ENCODE assay signal across 21 mouse cellular contexts in the genomic region with DNA sequence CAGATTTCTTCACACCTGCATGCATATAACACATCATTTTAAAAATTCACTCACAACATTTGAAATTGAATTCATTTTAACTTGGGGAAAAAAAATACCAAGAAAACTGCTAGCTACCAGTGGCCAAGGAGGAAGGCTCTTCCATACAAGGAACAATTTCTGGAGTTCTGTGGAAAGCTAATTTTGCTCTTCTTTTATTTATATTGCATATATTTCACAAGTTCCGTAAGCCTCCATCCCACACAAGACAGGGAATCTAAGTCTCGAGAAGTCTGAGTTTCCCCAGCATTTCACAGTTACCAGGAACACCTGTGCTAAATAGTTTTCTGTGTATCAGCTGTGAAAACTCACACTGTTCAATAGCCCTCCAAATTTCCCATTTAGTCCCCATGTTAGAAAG.
"Had no signal": no experiment of that assay in that cellular context is flagged by ENCODE, and none has a peak within 500 bp of the region (broad histone marks: within the 10 kb centered on the region; RNA-seq: fewer than 3 reads in every experiment).

No protein-coding gene starts in this region.

- H3K4me2 ChIP-seq: limb, embryonic 13.5 days; liver, embryonic 12.5 days; liver, embryonic 15.5 days; lung, embryonic 15.5 days; midbrain, embryonic 12.5 days had no signal

- H3K27me3 ChIP-seq: limb, embryonic 13.5 days; liver, embryonic 12.5 days; liver, embryonic 15.5 days; lung, embryonic 15.5 days; megakaryocyte, embryonic 14.5 days; midbrain, embryonic 12.5 days had no signal

- H3K9ac ChIP-seq: limb, embryonic 13.5 days; liver, embryonic 12.5 days; liver, embryonic 15.5 days; lung, embryonic 15.5 days; midbrain, embryonic 12.5 days had no signal

- H3K4me1 ChIP-seq: limb, embryonic 10.5 days; limb, embryonic 13.5 days; liver, embryonic 12.5 days; liver, embryonic 15.5 days; lung, embryonic 15.5 days; megakaryocyte, embryonic 14.5 days had no signal

- H3K36me3 ChIP-seq: limb, embryonic 10.5 days; limb, embryonic 13.5 days; liver, embryonic 12.5 days; liver, embryonic 15.5 days; lung, embryonic 15.5 days; midbrain, embryonic 12.5 days had no signal

- H3K27ac ChIP-seq: hindbrain, postnatal 0 days; kidney, postnatal 0 days; layer of hippocampus, adult 2 months; limb, embryonic 10.5 days; limb, embryonic 13.5 days; liver, embryonic 12.5 days; liver, embryonic 15.5 days; lung, embryonic 15.5 days; midbrain, embryonic 12.5 days had no signal

- H3K4me3 ChIP-seq: layer of hippocampus, adult 2 months; limb, embryonic 10.5 days; limb, embryonic 13.5 days; liver, embryonic 12.5 days; liver, embryonic 15.5 days; lung, embryonic 15.5 days; megakaryocyte, embryonic 14.5 days; midbrain, embryonic 12.5 days had no signal

- ATAC-seq: hindbrain, postnatal 0 days; inflammation-experienced regulatory T-cells, adult 6 months; intestine, postnatal 0 days; liver, embryonic 12.5 days had no signal

- H3K9me3 ChIP-seq: limb, embryonic 10.5 days; limb, embryonic 13.5 days; liver, embryonic 12.5 days; liver, embryonic 15.5 days; lung, embryonic 15.5 days; megakaryocyte, embryonic 14.5 days; midbrain, embryonic 12.5 days had no signal

- DNase-seq: kidney, adult 2 months; kidney, postnatal 25 days; layer of hippocampus, adult 9-11 months; liver; lung, adult 18-20 months; lung, postnatal 10 days; lung, postnatal 36 days; thymus, adult 2 months; thymus, postnatal 14 days had no signal
